Mouse (Mus musculus): ENCODE measurements around the gene Smox. TPM values are rescaled to one million over a fixed set of nuclear protein-coding genes. Genes with fewer than 3 reads are reported as not detected.

The Smox gene
- total RNA-seq, 2 experiments from 2014 or later, result 24.6 to 40.4 TPM

DNA sequence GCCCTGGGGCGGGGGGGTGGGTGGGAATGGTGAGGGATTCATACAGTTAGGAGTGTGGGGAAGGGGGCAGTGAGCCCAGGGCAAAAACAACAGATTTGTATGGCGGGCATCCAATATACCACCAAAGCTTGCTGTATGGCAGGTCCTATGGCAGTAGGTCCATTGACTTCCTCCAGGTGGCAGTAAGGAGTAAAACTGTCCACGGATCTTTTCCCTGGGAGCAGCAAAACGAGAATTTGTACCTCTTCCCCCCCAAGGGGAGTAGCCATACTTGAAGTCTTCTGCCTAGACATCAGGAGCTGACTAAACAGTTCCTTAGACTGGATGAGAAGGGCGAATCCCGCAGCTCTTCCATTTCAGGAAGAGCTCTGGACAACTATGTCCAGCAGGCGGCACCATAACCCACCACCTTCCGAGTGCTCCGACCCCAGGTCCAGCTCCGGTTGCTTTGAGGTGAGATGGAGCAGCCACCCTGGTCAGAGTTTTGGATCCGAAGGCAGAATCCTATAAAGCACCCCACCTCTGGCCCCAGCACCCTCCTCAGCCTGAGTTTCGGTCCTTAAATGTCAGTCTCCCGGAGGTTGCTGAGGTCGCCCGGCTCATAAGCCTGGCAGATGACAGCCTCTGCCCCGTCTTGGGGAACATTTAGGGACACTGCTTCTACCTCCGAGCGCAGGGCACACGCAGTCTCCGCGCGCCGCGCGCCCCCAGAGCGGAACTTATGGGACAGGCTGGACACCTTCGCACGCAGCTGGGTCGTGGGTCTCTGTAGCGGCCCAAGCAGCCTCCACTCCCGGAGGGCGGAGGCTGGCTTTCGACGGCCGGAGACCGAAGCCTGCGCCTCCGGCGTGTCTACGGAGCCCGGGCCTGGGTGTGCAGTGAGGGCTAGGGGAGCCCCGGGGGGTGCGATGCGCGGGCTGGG lies 54.4 kb downstream of the Smox start:
- peak; percentile 50 for DNase-seq
- intact Hi-C loops (cut with DNase I; ENCODE audit: low total_unique reads), result loop anchor here (10.0 kb wide), 1 partner anchor 409 kb away; the partner anchor contains the start of gene Prnd

DNA sequence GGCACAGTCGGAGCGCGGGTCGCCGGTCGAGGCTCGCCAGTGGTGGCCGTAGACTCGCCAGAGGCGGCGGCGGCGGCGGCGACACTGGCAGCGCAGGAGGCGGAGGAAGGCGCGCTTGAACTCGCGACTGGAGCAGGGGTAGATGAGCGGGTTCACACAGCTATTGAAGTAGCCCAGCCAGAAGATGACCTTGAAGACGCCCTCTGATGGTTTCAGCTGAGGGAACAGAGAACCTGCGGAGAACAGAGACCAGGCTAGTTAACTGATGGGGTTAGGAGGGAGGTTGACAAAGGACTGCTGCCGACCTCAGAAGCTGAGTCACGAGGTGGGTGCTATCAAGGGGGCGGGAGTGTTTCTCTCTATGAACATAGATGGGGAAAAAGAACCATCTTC lies 55.0 kb downstream of the Smox start:
- intact Hi-C loops (cut with DNase I; ENCODE audit: low total_unique reads), result loop anchor here (10.0 kb wide), 1 partner anchor 408 kb away; the partner anchor contains the start of gene Prnd
- DNase-seq, result no peak

DNA sequence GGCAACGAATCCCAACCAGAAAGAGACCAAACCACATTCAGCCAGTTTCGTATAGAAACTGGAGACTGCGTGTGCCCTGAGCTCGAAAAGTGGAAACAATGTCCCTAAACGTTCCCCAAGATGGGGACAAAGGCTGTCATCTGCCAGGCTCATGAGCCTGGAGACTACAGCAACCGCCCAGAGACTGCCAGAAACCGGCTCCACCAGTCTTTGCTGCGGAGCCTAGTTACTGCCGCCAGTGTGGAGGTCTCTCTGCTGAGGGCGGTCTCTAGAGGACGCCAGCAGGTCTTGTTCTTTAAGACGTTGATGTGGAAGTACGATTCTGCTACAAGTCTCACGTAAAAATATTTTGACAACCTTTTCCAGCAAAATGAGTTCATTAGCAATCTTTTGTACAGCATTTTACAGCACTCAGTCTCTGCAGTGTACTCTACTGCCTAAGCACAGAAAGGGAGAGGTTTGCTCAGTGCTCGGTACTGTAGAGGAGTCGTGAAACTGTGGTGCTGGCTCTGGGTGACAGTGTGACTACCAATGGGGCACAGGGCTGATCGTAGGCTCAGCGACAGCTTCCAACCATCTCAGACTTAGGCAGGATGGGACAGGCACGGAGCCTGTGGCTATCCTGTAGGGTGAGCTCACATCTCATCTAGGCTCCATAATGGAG lies 55.6 kb downstream of the Smox start:
- DNase-seq, result no peak
- intact Hi-C loops (cut with DNase I; ENCODE audit: low total_unique reads), result loop anchor here (10.0 kb wide), 1 partner anchor 408 kb away; the partner anchor contains the start of gene Prnd

DNA sequence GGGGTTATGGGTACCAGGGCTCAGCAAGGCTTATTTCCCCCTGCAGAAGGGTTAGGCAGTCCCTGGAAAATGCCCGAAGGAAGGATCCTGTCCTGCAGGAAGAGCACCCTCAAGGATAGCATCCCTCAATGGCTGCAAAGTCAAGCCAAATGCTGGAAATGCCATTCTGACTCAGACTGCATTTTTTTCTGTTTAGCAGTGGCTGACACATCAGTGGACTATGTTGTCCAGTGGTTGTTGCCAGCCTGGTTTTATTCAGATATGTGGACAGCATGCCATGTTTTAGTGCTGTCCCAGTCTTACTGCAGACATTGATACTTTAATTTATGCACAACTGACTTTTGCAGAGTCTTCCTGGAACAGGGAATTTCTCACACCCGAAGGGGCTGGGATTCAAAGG lies 57.0 kb downstream of the Smox start:
- no peak for DNase-seq
- intact Hi-C loops (cut with DNase I; ENCODE audit: low total_unique reads), result loop anchor here (10.0 kb wide), 1 partner anchor 406 kb away; the partner anchor contains the start of gene Prnd

DNA sequence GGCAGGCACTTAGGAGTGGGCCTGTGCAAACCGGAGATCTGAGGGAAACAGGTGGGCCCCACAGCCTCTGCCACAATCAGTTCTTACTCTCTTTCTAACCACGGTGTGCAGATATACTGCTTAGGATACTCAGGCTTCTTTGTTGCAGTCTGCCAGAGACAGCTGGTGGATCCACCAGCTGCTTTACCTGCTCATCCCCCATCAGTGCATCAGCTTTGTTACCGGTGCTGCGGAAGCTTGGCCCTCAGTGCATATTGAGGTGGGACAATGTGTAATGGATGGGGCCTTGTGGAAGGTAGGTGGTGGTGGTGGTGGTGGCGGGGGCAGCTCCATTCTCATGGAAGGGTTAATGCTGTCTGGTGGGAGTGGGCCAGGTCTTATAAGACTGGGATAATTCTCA lies 57.8 kb downstream of the Smox start:
- intact Hi-C loops (cut with DNase I; ENCODE audit: low total_unique reads), result loop anchor here (10.0 kb wide), 1 partner anchor 406 kb away; the partner anchor contains the start of gene Prnd
- no peak for DNase-seq

DNA sequence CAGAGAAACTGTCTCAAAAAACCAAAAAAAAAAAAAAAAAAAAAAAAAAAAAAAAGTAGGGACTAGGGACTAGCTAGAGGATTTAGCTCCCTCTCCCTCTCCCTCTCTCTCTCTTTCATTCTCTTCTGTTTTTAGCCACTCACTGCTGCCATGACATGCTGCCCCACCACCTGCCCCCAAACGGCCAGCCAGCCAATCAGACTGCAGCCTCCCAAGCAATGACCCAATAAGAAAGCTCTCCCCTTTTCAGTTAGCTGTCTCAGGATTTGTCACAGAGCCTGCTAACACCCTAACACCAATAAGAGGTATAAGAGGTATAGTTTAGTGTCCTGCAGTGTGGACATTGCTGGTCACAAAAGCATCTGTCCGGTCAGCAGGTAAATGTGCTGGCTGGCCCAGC lies 59.2 kb downstream of the Smox start:
- DNase-seq, result no peak
- intact Hi-C loops (cut with DNase I; ENCODE audit: low total_unique reads), result no loop called here

DNA sequence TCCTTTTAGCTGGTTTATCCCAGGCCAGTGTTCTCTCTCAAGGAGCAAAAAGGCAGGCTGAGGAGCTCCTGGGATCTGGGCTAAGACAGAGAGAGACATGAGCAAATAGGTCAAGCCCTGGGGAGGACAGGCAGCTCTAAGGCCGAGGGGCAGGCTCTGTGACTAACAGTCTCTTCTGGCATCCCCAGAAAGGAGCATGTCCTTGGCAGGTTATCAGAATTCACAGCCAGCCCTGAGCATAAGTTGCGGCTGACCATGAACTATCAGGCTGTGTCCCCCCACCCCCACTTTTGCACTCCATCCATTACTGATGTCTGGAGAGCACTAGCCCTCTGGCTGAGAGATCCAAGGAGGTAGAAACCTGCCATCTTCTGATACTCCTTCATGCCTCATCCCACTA lies 59.6 kb downstream of the Smox start:
- intact Hi-C loops (cut with DNase I; ENCODE audit: low total_unique reads), result no loop called here

DNA sequence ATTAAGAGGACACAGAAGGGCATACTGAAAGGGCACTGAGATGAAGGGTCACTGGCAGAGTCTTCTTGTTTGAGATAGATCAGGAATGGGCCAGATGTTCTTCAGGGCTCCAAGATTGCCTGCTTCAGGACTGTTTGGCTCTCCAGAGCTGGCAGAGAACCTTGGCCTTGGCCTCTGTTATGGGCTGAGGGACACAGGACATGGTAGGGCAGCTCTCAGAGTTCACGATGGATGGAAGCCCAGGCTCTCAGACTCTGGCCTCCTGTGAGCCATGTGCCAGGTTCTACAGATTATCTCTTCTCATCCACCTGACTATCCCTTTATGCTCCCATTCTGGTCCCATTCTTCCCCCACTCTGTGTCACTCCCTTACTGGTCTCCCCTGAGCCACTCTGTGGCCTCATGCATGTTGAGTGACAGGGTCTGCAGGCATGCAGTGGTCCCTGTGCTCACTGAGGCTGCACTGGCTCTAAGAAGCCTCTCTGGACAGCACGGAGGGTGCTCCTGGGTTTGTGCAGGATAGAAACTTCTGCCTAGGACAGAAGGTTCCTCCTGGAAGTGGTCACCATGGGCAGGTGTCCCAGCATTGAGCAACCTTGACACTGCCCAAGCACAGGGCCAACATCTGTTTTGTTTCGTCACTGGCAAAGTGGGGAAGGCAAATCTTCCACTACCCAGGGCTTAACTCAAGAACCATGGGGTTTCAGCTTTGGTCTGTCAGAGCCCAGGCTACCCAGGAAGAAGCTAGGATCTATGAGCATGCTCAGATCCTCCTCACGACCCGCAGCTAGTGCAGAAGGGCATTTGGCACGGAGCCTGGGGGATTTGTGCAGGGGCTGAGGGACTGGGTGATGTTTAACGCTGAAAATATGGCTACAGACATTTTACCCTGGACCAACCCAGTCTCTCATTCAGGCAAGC lies 60.7 kb downstream of the Smox start:
- DNase-seq, result no peak

More for the DNA sequence above, 59.6 kb downstream of the Smox start:
- DNase-seq, result no peak

DNA sequence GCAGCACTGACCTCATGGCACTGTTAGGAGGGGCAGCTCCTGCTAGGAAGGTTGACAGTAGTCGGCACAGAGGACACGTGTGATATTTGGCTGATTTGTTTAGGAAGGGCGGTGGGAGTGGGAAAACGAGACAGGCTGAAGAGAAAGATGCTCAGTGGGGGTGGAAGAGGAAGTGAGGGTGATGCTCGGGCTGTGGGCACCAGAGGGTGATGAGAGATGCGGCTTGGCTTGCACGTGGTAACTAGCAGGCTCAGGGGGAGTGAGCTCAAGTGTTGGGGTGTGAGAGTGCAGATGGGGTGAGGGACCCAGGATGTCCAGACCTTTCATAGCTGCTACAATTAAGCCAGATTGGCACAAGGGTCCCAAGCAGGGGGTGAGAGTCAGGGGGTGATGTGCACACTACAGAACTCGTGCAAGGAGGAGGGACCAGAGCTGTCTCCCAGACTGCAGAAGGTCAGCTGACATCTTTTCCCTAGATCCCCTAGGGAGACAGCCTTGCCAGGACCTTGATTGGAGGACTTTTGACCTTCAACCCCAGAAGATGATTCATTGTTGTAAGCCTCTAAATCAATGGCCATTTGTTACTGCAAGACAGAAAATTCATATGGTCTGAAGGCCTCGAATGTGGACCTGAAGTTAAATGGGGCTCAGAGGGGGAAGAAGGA lies 61.6 kb downstream of the Smox start:
- intact Hi-C loops (cut with DNase I; ENCODE audit: low total_unique reads), result no loop called here
- DNase-seq, result no peak

More for the DNA sequence above, 60.7 kb downstream of the Smox start:
- intact Hi-C loops (cut with DNase I; ENCODE audit: low total_unique reads), result no loop called here

DNA sequence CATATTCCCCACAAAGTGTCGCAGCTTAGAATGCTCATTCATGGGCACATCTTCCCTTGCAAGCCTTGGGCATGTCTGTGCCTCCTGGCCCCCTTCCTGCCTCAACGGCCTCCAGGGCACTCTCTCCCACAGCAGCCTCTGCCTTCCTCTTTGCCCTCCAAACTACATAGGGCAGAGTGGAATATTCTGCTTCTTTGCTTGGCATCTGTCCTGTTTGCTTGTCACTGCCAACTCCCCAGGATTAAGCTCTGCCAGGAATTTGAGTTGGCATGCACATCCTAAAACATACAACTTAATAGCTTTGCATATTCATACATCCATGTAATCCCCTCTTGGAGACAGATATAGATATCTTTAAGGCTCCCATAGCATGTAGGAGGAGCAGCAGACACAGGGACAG lies 66.6 kb downstream of the Smox start:
- intact Hi-C loops (cut with DNase I; ENCODE audit: low total_unique reads), result no loop called here
- DNase-seq, result no peak

DNA sequence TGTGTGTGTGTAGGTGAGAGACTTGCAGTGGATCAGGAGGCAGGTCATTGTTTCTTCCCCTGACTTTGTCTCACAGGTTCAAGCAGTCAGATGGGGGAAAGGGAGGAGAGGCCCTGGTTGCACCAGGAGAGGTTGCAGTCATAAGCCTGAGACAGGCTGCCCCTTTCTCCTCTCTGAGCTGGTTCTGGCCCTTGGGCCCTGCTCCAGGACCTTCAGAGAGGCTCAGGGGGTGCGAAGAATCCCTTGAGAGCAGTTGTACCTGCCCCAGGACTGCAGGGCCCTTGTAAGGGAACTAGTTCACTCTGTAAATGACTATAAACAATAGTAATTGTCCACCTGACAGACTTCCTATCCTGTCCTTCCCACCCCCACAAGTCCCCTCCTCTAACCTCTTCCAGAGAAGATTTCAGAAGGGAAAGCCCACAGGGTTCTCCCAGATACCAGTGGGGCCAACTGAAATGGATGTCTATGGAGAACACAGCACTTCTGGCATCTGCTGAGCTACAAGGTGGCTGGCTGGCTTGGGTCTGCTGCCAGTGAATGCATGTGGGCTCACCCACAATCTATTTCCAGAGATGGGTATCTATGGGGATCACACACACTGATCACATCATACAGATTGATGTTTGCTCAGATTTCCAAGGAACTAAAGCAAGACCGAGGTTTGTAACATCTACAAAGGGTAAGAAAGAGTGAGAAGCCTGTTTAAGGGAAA lies 69.1 kb downstream of the Smox start:
- no peak for DNase-seq
- intact Hi-C loops (cut with DNase I; ENCODE audit: low total_unique reads), result loop anchor here (5.0 kb wide), 1 partner anchor 252 kb away; no protein-coding TSS in a partner anchor

DNA sequence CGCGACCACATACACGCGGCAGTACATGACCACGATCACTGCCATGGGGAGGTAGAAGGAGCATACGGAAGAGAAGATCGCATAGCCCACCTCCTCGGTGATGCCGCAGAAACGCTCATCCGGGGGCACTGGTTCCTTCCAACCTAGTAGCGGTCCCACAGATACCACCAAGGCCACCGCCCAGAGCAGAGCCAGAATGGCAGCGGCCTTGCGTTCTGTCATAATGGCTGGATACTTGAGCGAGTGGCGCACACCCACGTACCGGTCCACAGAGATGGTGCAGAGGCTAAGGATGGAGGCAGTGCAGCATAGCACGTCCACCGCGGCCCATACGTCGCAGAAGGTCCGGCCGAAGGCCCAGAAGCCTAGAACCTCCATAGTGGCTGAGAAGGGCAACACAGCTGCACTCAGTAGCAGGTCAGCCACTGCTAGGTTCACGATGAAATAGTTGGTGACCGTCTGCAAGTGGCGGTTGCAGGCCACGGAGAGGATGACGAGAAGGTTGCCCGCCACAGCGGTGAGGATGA lies 70.1 kb downstream of the Smox start:
- intact Hi-C loops (cut with DNase I; ENCODE audit: low total_unique reads), result loop anchor here (5.0 kb wide), 1 partner anchor 251 kb away; no protein-coding TSS in a partner anchor

DNA sequence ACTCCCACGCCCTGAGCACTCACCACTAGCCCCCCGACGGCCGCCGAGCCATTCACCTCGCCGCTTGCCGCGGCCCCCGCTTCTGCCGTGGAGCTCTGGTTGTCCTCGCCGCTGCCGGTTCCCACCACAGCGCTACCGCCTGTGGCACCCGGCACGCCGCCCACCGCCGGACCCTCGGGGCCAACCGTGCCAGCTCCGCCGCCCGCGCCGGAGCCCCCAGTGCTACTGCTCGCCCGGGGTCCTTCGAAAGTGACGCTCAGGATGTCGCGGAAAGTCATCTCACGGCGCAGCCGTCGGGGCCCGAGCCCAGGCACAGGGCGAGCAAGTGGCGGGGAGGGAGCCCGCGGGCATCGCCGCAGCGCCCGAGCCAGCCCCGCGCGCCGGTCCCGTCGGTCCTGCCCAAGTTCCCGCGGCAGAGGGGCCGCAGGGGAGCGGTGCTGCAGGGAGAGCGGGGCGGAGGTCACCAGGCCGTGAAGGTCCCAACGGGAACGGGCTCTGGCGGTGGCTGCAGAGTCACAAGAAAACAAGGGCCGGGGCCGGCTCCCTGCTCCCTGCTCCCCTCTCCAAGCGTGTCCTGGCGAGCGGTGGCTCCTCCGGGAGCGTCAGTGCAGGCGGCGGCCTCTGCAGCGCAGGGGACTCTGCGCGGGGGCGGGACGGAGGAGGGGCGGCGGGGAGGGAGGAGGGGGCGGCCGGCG lies 70.7 kb downstream of the Smox start, which contains the start of gene Adra1d:
Gene Adra1d (minus strand): TSS at position 393 of the 695 bp plus-strand sequence.
- DNase-seq, result peak; percentile 33
- intact Hi-C loops (cut with DNase I; ENCODE audit: low total_unique reads), result loop anchor here (2.0 to 5.0 kb wide), 2 partner anchors 209 to 250 kb away; no protein-coding TSS in a partner anchor

More for the DNA sequence above, 70.1 kb downstream of the Smox start:
- DNase-seq, result no peak

DNA sequence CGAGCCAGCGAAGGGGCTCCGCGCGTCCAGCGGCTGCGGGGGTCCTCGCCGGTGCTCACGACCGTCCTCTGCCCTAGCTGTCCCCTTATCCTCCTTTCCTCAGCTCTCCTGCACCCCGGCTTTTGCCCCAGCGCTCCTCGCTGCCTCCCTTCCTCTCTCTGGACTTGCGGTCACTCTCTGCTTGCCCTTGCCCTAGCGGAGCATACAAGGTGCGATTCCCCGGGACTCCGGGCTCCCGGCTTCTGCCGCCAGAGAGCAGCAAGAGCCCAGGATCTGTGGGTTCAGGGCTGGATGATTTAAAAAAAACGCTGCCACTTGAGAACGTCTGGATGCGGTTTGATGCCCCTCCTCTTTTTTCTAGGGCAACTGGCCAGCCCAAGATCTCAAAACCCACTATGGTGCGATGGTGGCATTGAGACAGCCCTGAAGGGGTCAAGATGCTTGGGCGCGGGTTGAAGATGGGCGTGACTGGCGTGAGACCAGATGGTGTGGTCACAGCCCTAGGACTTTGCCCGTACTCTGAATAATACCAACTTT lies 71.4 kb downstream of the Smox start:
- intact Hi-C loops (cut with DNase I; ENCODE audit: low total_unique reads), result loop anchor here (2.0 to 5.0 kb wide), 2 partner anchors 208 to 250 kb away; no protein-coding TSS in a partner anchor
- DNase-seq, result peak; percentile 73
